Mouse (Mus musculus) heart, embryonic 11.5 days (tissue): ENCODE measurements around the gene Sox30. TPM values are rescaled to one million over a fixed set of nuclear protein-coding genes. Genes with fewer than 3 reads are reported as not detected.

Experiments used
- ATAC-seq: fragments of 200-750 bp; cut with Nextera tagmentation; replicated peaks from 2 replicates; pipeline ENCODE4 v1.8.0; 2017; ENCODE audit warnings: moderate library complexity; ENCODE audit not compliant: insufficient number of reproducible peaks, low FRiP score, low TSS enrichment
- H3K27ac ChIP-seq: fragments of 300-500 bp; sonication (generic); 2 replicates; pipeline ENCODE4 v1.5.1; 2014; ENCODE audit warnings: mild to moderate bottlenecking, low read depth, low read length
- H3K27me3 ChIP-seq: fragments of 300-500 bp; sonication (generic); 2 replicates; pipeline ENCODE4 v1.6.1; 2014; ENCODE audit warnings: mild to moderate bottlenecking, low read length, mixed read lengths; ENCODE audit not compliant: control insufficient read depth, insufficient read depth
- H3K36me3 ChIP-seq: fragments of 300-500 bp; sonication (generic); 2 replicates; pipeline ENCODE4 v1.6.1; 2014; ENCODE audit warnings: mild to moderate bottlenecking, low read length, moderate library complexity, mixed read lengths; ENCODE audit not compliant: control insufficient read depth, insufficient read depth
- H3K4me1 ChIP-seq: fragments of 300-500 bp; sonication (generic); 2 replicates; pipeline ENCODE4 v1.6.1; 2014; ENCODE audit warnings: low read length; ENCODE audit not compliant: control insufficient read depth, insufficient read depth
- H3K4me2 ChIP-seq: fragments of 300-500 bp; sonication (generic); 2 replicates; pipeline ENCODE4 v1.6.1; 2014; ENCODE audit warnings: mild to moderate bottlenecking, moderate library complexity
- H3K4me3 ChIP-seq: fragments of 300-500 bp; sonication (generic); 2 replicates; pipeline ENCODE4 v1.5.1; 2014; ENCODE audit warnings: low read depth, low read length
- H3K9ac ChIP-seq: fragments of 300-500 bp; sonication (generic); 2 replicates; pipeline ENCODE4 v1.6.1; 2014; ENCODE audit warnings: mild to moderate bottlenecking, low read depth, low read length, moderate library complexity
- H3K9me3 ChIP-seq: fragments of 300-500 bp; sonication (generic); replicated peaks from 2 replicates; pipeline ENCODE4 v1.6.1; 2016; ENCODE audit warnings: low read length; ENCODE audit not compliant: control insufficient read depth
- WGBS: fragments of 180-500 bp; shearing (Covaris S2); extraction: QIAGEN DNeasy Blood & Tissue Kit; methylation state at CpG from one replicate; pipeline ENCODE4 v1.1.7; 2014; ENCODE audit not compliant: insufficient replicate concordance; 5-methylcytosine and 5-hydroxymethylcytosine counted together
- polyA plus RNA-seq: library from polyadenylated mRNA; unstranded; fragments of >200 nt; fragmentation: Nextera tagmentation; extraction: Ambion mirVana; gene quantifications from 2 replicates; pipeline ENCODE4 v1.2.1, GENCODE M21; 2014

Sox30 gene
- polyA plus RNA-seq, 1 experiment from 2014 or later: 0.40 TPM

GRCm38 (mm10) chr11:45976061-45976460 lies 4.0 kb upstream of the Sox30 start:
- Histone ChIP-seq H3K4me2 (no peak overlapping the region), H3K4me1 (no peaks in the 10 kb centered on the region), H3K27ac (no peak overlapping the region), H3K9me3 (0 out of 2 replicates have a peak, but pooled peaks cover 2% of the 10 kb centered on the region), H3K36me3 (no peaks in the 10 kb centered on the region), H3K4me3 (no peak overlapping the region), H3K27me3 (peaks cover 4% of the 10 kb centered on the region; the same call in 1 of the 2 replicates), H3K9ac (no peak overlapping the region)
- 75% methylated on average over 3 of the region's 3 CpGs for WGBS
- no peak for ATAC-seq

GRCm38 (mm10) chr11:45980893-45981253 lies 763 bp downstream of the Sox30 start:
- 0 out of 2 replicates have a peak, but pooled peaks cover 2% of the 10 kb centered on the region for H3K9me3 ChIP-seq
- no peaks in the 10 kb centered on the region for H3K36me3 ChIP-seq
- no peak for ATAC-seq
- peak overlapping the region; percentile 47 for H3K27ac ChIP-seq
- H3K27me3 ChIP-seq: peaks cover 4% of the 10 kb centered on the region; the same call in 1 of the 2 replicates
- H3K4me1 ChIP-seq: no peaks in the 10 kb centered on the region
- peak overlapping the region; percentile 90 for H3K9ac ChIP-seq
- WGBS: 32% methylated on average over 19 of the region's 19 CpGs
- H3K4me2 ChIP-seq: peak overlapping the region; percentile 88
- peak overlapping the region; percentile 60 for H3K4me3 ChIP-seq

GRCm38 (mm10) chr11:45991604-45992003 lies 11.5 kb downstream of the Sox30 start:
- Histone ChIP-seq H3K9me3 (no peaks in the 10 kb centered on the region), H3K27ac (no peak overlapping the region), H3K9ac (peak overlapping the region; percentile 60; the same call in 1 of the 2 replicates), H3K4me1 (no peaks in the 10 kb centered on the region), H3K36me3 (no peaks in the 10 kb centered on the region), H3K4me2 (peak overlapping the region; percentile 67), H3K4me3 (peak overlapping the region; percentile 30), H3K27me3 (no peaks in the 10 kb centered on the region)
- no peak for ATAC-seq
- 6% methylated on average over 16 of the region's 16 CpGs for WGBS

GRCm38 (mm10) chr11:45992087-45992486 lies 12.0 kb downstream of the Sox30 start:
- Histone ChIP-seq H3K36me3 (no peaks in the 10 kb centered on the region), H3K27ac (no peak overlapping the region), H3K4me1 (no peaks in the 10 kb centered on the region), H3K27me3 (no peaks in the 10 kb centered on the region), H3K4me2 (peak overlapping the region; percentile 67), H3K9ac (peak overlapping the region; percentile 60; the same call in 1 of the 2 replicates), H3K9me3 (no peaks in the 10 kb centered on the region), H3K4me3 (peak overlapping the region; percentile 30)
- no peak for ATAC-seq
- WGBS: 43% methylated on average over 13 of the region's 13 CpGs

- Histone ChIP-seq H3K9me3 (no peaks in the 10 kb centered on the region), H3K9ac (no peak overlapping the region), H3K4me1 (no peaks in the 10 kb centered on the region), H3K4me2 (no peak overlapping the region), H3K27me3 (no peaks in the 10 kb centered on the region), H3K36me3 (no peaks in the 10 kb centered on the region), H3K4me3 (no peak overlapping the region), H3K27ac (no peak overlapping the region)
- WGBS: 18% methylated on average over 6 of the region's 6 CpGs
- ATAC-seq: no peak
Measured at GRCm38 (mm10) chr11:46016061-46016460, 36.0 kb downstream of the Sox30 start.

GRCm38 (mm10) chr11:46020246-46020645 lies 40.1 kb downstream of the Sox30 start:
- H3K4me3 ChIP-seq: no peak overlapping the region
- H3K27me3 ChIP-seq: no peaks in the 10 kb centered on the region
- H3K9me3 ChIP-seq: no peaks in the 10 kb centered on the region
- H3K9ac ChIP-seq: no peak overlapping the region
- no peaks in the 10 kb centered on the region for H3K36me3 ChIP-seq
- H3K27ac ChIP-seq: no peak overlapping the region
- ATAC-seq: no peak
- 66% methylated on average over 1 of the region's 1 CpGs for WGBS
- H3K4me2 ChIP-seq: no peak overlapping the region
- H3K4me1 ChIP-seq: no peaks in the 10 kb centered on the region

- no peak for ATAC-seq
- Histone ChIP-seq H3K9ac (no peak overlapping the region), H3K4me3 (no peak overlapping the region), H3K4me1 (no peaks in the 10 kb centered on the region), H3K27ac (no peak overlapping the region), H3K36me3 (no peaks in the 10 kb centered on the region), H3K27me3 (no peaks in the 10 kb centered on the region), H3K4me2 (no peak overlapping the region), H3K9me3 (no peaks in the 10 kb centered on the region)
Measured at GRCm38 (mm10) chr11:46021850-46022249, 41.7 kb downstream of the Sox30 start.

- H3K27ac ChIP-seq: no peak overlapping the region
- no peak overlapping the region for H3K4me3 ChIP-seq
- H3K27me3 ChIP-seq: no peaks in the 10 kb centered on the region
- no peaks in the 10 kb centered on the region for H3K36me3 ChIP-seq
- H3K4me1 ChIP-seq: no peaks in the 10 kb centered on the region
- WGBS: 54% methylated on average over 6 of the region's 6 CpGs
- no peak overlapping the region for H3K4me2 ChIP-seq
- no peak for ATAC-seq
- no peaks in the 10 kb centered on the region for H3K9me3 ChIP-seq
- H3K9ac ChIP-seq: no peak overlapping the region
Measured at GRCm38 (mm10) chr11:46022983-46023382, 42.9 kb downstream of the Sox30 start.

GRCm38 (mm10) chr11:46025962-46026392 lies 45.9 kb downstream of the Sox30 start:
- no peaks in the 10 kb centered on the region for H3K9me3 ChIP-seq
- no peak overlapping the region for H3K4me3 ChIP-seq
- H3K4me1 ChIP-seq: peaks cover 12% of the 10 kb centered on the region
- no peak overlapping the region for H3K27ac ChIP-seq
- H3K4me2 ChIP-seq: no peak overlapping the region
- no peak for ATAC-seq
- H3K9ac ChIP-seq: no peak overlapping the region
- 49% methylated on average over 7 of the region's 7 CpGs for WGBS
- H3K36me3 ChIP-seq: no peaks in the 10 kb centered on the region
- no peaks in the 10 kb centered on the region for H3K27me3 ChIP-seq
